Mouse (Mus musculus): ENCODE results near the gene Cby1. TPM values are rescaled to one million over a fixed set of nuclear protein-coding genes. Genes with fewer than 3 reads are reported as not detected.

Gene Cby1
- polyA plus RNA-seq, 1 experiment from 2014 or later: 70.8 TPM

GRCm38 (mm10) chr15:79690426-79691022 lies 31.5 kb downstream of the Cby1 start, which contains the start of gene Gtpbp1:
TSS of gene Gtpbp1 (plus strand) at chr15:79690845.
- WGBS: under 1% methylated on average over 45 of the region's 45 CpGs
- H3K27ac ChIP-seq (ENCODE audit: low read depth, low read length): peak within 1 kb of the TSS; percentile 71
- H3K27me3 ChIP-seq (ENCODE audit: control insufficient read depth, insufficient read depth, low read length): no peaks in the 10 kb centered on the region
- H3K4me2 ChIP-seq (ENCODE audit: low read depth): peak within 1 kb of the TSS; percentile 83
- H3K9ac ChIP-seq (ENCODE audit: low read length): peak within 1 kb of the TSS; percentile 85
- peaks cover 17% of the 10 kb centered on the region for H3K4me1 ChIP-seq (ENCODE audit: control insufficient read depth, insufficient read depth, low read length)
- peak within 1 kb of the TSS; percentile 81 for H3K4me3 ChIP-seq (ENCODE audit: low read depth, low read length)
- DNase-seq (ENCODE audit: low spot score) (peak; percentile 95), ATAC-seq (ENCODE audit: insufficient read depth, low FRiP score, low TSS enrichment) (peak; percentile 97)
- H3K36me3 ChIP-seq (ENCODE audit: control insufficient read depth, insufficient read depth, low read length): no peaks in the 10 kb centered on the region
- H3K9me3 ChIP-seq (ENCODE audit: control insufficient read depth, low read length): no peaks in the 10 kb centered on the region

DNA sequence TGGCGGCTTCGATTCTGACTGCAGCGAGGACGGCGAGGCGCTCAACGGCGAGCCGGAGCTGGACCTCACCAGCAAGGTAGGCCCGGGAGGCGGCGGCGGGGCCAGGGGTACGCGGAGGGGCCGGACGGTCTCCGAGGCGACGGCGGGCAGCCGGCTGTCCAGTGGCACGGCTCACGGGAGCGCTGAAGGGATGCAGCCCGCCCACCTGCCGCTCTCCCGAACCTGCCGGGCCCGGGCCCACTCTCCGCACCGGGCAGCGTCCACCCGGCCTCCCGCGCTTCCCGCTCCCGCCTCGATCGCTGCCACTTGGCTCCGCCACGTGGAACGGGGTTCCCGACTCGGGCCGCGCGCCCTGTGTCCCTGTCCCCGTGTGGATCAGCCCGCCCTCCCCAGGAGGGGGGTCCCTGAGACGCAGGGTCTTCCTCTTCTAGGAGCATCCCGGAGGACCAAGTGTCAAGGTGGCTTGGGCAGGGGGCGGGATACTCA lies 32.1 kb downstream of the Cby1 start:
- 0% methylated on average over 45 of the region's 53 CpGs for WGBS
- Histone ChIP-seq H3K4me2 (ENCODE audit: low read depth) (peak overlapping the region; percentile 83), H3K4me3 (ENCODE audit: low read depth, low read length) (peak overlapping the region; percentile 81), H3K9ac (ENCODE audit: low read length) (peak overlapping the region; percentile 85), H3K27me3 (ENCODE audit: control insufficient read depth, insufficient read depth, low read length) (no peaks in the 10 kb centered on the region), H3K27ac (ENCODE audit: low read depth, low read length) (peak overlapping the region; percentile 71), H3K4me1 (ENCODE audit: control insufficient read depth, insufficient read depth, low read length) (peaks cover 12% of the 10 kb centered on the region), H3K36me3 (ENCODE audit: control insufficient read depth, insufficient read depth, low read length) (no peaks in the 10 kb centered on the region), H3K9me3 (ENCODE audit: control insufficient read depth, low read length) (no peaks in the 10 kb centered on the region)
- ATAC-seq (ENCODE audit: insufficient read depth, low FRiP score, low TSS enrichment): peak; percentile 41
- DNase-seq (ENCODE audit: low spot score): no peak

GRCm38 (mm10) chr15:79692334-79692733 lies 33.3 kb downstream of the Cby1 start:
- ATAC-seq (ENCODE audit: insufficient read depth, low FRiP score, low TSS enrichment) (no peak), DNase-seq (ENCODE audit: low spot score) (no peak)
- no peak overlapping the region for H3K4me2 ChIP-seq (ENCODE audit: low read depth)
- H3K27ac ChIP-seq (ENCODE audit: low read depth, low read length): no peak overlapping the region
- H3K4me3 ChIP-seq (ENCODE audit: low read depth, low read length): no peak overlapping the region
- no peaks in the 10 kb centered on the region for H3K9me3 ChIP-seq (ENCODE audit: control insufficient read depth, low read length)
- no peak overlapping the region for H3K9ac ChIP-seq (ENCODE audit: low read length)
- WGBS: 76% methylated on average over 5 of the region's 5 CpGs
- no peaks in the 10 kb centered on the region for H3K36me3 ChIP-seq (ENCODE audit: control insufficient read depth, insufficient read depth, low read length)
- peaks cover 6% of the 10 kb centered on the region for H3K4me1 ChIP-seq (ENCODE audit: control insufficient read depth, insufficient read depth, low read length)
- no peaks in the 10 kb centered on the region for H3K27me3 ChIP-seq (ENCODE audit: control insufficient read depth, insufficient read depth, low read length)

DNA sequence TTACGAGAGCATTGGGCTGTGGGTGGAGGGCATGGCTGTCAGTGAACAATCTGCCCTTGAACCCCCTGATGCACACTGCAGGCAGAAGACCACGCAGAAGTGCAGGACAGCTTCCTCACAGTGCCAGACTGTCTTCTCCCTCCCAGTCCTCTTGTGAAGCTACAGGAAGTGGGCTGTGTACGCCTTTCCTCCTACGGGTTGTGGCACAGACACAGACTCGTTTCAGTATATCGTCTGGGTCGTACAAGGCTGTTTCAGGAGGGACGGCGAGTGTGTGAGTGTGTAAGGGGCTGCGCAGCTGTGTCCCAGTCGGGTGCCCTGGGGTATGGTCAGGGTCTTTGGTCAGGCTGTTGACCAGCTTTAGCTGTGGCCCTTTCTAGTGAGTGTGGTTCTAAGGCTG lies 34.7 kb downstream of the Cby1 start:
- Histone ChIP-seq H3K36me3 (ENCODE audit: control insufficient read depth, insufficient read depth, low read length) (no peaks in the 10 kb centered on the region), H3K4me1 (ENCODE audit: control insufficient read depth, insufficient read depth, low read length) (peaks cover 6% of the 10 kb centered on the region), H3K9ac (ENCODE audit: low read length) (no peak overlapping the region), H3K27ac (ENCODE audit: low read depth, low read length) (no peak overlapping the region), H3K27me3 (ENCODE audit: control insufficient read depth, insufficient read depth, low read length) (no peaks in the 10 kb centered on the region), H3K4me2 (ENCODE audit: low read depth) (no peak overlapping the region), H3K9me3 (ENCODE audit: control insufficient read depth, low read length) (no peaks in the 10 kb centered on the region), H3K4me3 (ENCODE audit: low read depth, low read length) (no peak overlapping the region)
- 84% methylated on average over 11 of the region's 11 CpGs for WGBS
- ATAC-seq (ENCODE audit: insufficient read depth, low FRiP score, low TSS enrichment) (no peak), DNase-seq (ENCODE audit: low spot score) (no peak)

GRCm38 (mm10) chr15:79694512-79694911 lies 35.5 kb downstream of the Cby1 start:
- ATAC-seq (ENCODE audit: insufficient read depth, low FRiP score, low TSS enrichment) (no peak), DNase-seq (ENCODE audit: low spot score) (no peak)
- Histone ChIP-seq H3K4me1 (ENCODE audit: control insufficient read depth, insufficient read depth, low read length) (peaks cover 6% of the 10 kb centered on the region), H3K9me3 (ENCODE audit: control insufficient read depth, low read length) (no peaks in the 10 kb centered on the region), H3K36me3 (ENCODE audit: control insufficient read depth, insufficient read depth, low read length) (no peaks in the 10 kb centered on the region), H3K4me3 (ENCODE audit: low read depth, low read length) (no peak overlapping the region), H3K9ac (ENCODE audit: low read length) (no peak overlapping the region), H3K27ac (ENCODE audit: low read depth, low read length) (no peak overlapping the region), H3K27me3 (ENCODE audit: control insufficient read depth, insufficient read depth, low read length) (no peaks in the 10 kb centered on the region), H3K4me2 (ENCODE audit: low read depth) (no peak overlapping the region)
- WGBS: 88% methylated on average over 4 of the region's 4 CpGs

GRCm38 (mm10) chr15:79695516-79695915 lies 36.5 kb downstream of the Cby1 start:
- H3K4me2 ChIP-seq (ENCODE audit: low read depth): no peak overlapping the region
- peaks cover 6% of the 10 kb centered on the region for H3K4me1 ChIP-seq (ENCODE audit: control insufficient read depth, insufficient read depth, low read length)
- no peak for DNase-seq (ENCODE audit: low spot score)
- 75% methylated on average over 3 of the region's 3 CpGs for WGBS
- ATAC-seq (ENCODE audit: insufficient read depth, low FRiP score, low TSS enrichment): no peak
- H3K4me3 ChIP-seq (ENCODE audit: low read depth, low read length): no peak overlapping the region
- H3K27ac ChIP-seq (ENCODE audit: low read depth, low read length): no peak overlapping the region
- H3K36me3 ChIP-seq (ENCODE audit: control insufficient read depth, insufficient read depth, low read length): no peaks in the 10 kb centered on the region
- H3K9me3 ChIP-seq (ENCODE audit: control insufficient read depth, low read length): no peaks in the 10 kb centered on the region
- no peaks in the 10 kb centered on the region for H3K27me3 ChIP-seq (ENCODE audit: control insufficient read depth, insufficient read depth, low read length)
- no peak overlapping the region for H3K9ac ChIP-seq (ENCODE audit: low read length)

- Histone ChIP-seq H3K4me2 (ENCODE audit: low read depth) (no peak overlapping the region), H3K9ac (ENCODE audit: low read length) (no peak overlapping the region), H3K27ac (ENCODE audit: low read depth, low read length) (no peak overlapping the region), H3K27me3 (ENCODE audit: control insufficient read depth, insufficient read depth, low read length) (no peaks in the 10 kb centered on the region), H3K9me3 (ENCODE audit: control insufficient read depth, low read length) (no peaks in the 10 kb centered on the region), H3K4me3 (ENCODE audit: low read depth, low read length) (no peak overlapping the region), H3K36me3 (ENCODE audit: control insufficient read depth, insufficient read depth, low read length) (no peaks in the 10 kb centered on the region), H3K4me1 (ENCODE audit: control insufficient read depth, insufficient read depth, low read length) (peaks cover 6% of the 10 kb centered on the region)
- no peak for DNase-seq (ENCODE audit: low spot score)
- WGBS: 98% methylated on average over 2 of the region's 2 CpGs
- ATAC-seq (ENCODE audit: insufficient read depth, low FRiP score, low TSS enrichment): no peak
Observed at GRCm38 (mm10) chr15:79696508-79696907, 37.5 kb downstream of the Cby1 start.

DNA sequence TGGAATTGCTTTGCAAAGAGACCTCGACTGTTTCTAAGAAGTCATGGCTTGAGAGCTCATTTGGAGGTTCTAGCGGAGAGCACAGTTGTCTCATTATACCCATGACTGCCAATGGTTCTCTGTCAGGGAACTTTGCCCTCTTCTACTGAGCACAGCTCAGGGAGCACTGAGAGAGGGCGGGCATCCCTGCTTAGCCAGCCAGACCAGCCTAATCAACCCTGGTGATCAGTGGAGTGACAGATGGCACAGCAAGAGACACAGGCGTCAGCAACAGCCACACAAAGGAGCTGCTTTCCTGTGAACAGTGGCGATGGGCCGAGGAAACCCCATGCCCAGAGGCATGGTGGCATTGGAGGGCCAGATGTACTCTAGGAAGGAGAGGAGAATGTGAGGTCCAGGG lies 38.0 kb downstream of the Cby1 start:
- Histone ChIP-seq H3K36me3 (ENCODE audit: control insufficient read depth, insufficient read depth, low read length) (no peaks in the 10 kb centered on the region), H3K4me1 (ENCODE audit: control insufficient read depth, insufficient read depth, low read length) (peaks cover under 1% of the 10 kb centered on the region), H3K27me3 (ENCODE audit: control insufficient read depth, insufficient read depth, low read length) (no peaks in the 10 kb centered on the region), H3K9me3 (ENCODE audit: control insufficient read depth, low read length) (no peaks in the 10 kb centered on the region), H3K4me3 (ENCODE audit: low read depth, low read length) (no peak overlapping the region), H3K4me2 (ENCODE audit: low read depth) (no peak overlapping the region), H3K27ac (ENCODE audit: low read depth, low read length) (no peak overlapping the region), H3K9ac (ENCODE audit: low read length) (no peak overlapping the region)
- WGBS: 71% methylated on average over 6 of the region's 6 CpGs
- no peak for ATAC-seq (ENCODE audit: insufficient read depth, low FRiP score, low TSS enrichment)
- no peak for DNase-seq (ENCODE audit: low spot score)

DNA sequence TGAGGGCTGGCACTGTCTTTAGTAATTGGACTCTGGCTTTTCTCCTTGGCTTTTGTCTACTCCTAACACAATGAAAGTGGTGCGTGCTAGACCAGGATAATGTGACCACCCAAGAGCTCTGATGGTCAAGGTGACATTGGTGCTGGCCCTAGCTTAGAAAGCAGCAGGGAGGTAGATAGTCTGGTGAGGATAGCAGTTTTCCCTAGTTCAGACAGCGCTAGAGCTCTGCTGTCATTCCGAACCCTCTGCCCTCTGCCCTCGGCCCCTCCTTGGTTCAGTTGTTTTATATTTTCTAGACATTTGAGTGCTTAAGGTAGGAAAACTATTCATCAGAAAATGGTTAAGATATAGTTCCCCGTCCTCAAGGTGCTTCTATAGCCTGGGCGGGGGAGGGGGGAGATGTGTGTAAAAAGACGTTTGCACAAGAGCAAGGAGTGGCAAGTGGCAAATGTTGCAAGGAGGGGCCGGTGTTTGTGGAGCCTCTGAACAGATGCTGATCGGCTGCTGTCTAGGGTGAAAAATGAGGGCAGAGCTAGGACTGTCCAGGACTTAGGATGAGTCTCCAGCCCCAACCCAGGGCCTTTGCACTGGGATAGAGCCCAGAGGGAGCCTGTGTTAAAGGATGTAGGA lies 38.7 kb downstream of the Cby1 start:
- Histone ChIP-seq H3K27ac (ENCODE audit: low read depth, low read length) (no peak overlapping the region), H3K4me1 (ENCODE audit: control insufficient read depth, insufficient read depth, low read length) (no peaks in the 10 kb centered on the region; the same call in none of the 2 replicates)

More for the DNA sequence above, 38.7 kb downstream of the Cby1 start:
- no peak for ATAC-seq (ENCODE audit: insufficient read depth, low FRiP score, low TSS enrichment)
- DNase-seq (ENCODE audit: low spot score): no peak
- 78% methylated on average over 9 of the region's 9 CpGs for WGBS
- Histone ChIP-seq H3K36me3 (ENCODE audit: control insufficient read depth, insufficient read depth, low read length) (no peaks in the 10 kb centered on the region), H3K9me3 (ENCODE audit: control insufficient read depth, low read length) (no peaks in the 10 kb centered on the region), H3K9ac (ENCODE audit: low read length) (no peak overlapping the region), H3K4me2 (ENCODE audit: low read depth) (no peak overlapping the region), H3K4me3 (ENCODE audit: low read depth, low read length) (no peak overlapping the region), H3K27me3 (ENCODE audit: control insufficient read depth, insufficient read depth, low read length) (no peaks in the 10 kb centered on the region)
